Mouse (Mus musculus): ENCODE results near the gene Nhsl1. TPM values are rescaled to one million over a fixed set of nuclear protein-coding genes. Genes with fewer than 3 reads are reported as not detected.

Gene Nhsl1
- polyA plus RNA-seq, 1 experiment from 2014 or later, result 16.6 TPM

DNA sequence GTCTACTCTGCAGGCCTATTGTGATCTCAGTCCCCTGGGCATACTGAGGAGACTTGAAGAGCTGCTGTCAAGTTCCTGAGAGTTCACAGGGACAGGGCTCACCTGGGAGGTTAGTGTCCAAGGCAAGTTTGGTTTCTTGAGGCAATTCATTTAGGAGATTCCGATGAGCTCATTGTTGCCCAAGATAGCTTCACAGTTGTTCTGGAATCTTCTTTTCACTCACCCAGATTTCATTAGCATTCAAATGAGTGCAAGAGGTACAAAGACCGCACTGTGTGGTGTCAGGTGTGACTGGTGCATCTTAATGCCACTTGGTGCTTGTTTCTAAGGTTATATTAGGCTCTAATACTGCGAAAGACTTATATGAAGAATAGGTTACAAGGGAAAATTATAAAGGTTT lies 160.5 kb downstream of the Nhsl1 start:
- Histone ChIP-seq H3K36me3 (no peaks in the 10 kb centered on the region), H3K4me1 (peaks cover 39% of the 10 kb centered on the region), H3K4me2 (replicated peaks) (no peak overlapping the region), H3K27me3 (no peaks in the 10 kb centered on the region), H3K9ac (replicated peaks) (no peak overlapping the region), H3K9me3 (no peaks in the 10 kb centered on the region), H3K27ac (replicated peaks) (no peak overlapping the region), H3K4me3 (no peak overlapping the region)
- ATAC-seq (replicated peaks), result no peak
- WGBS, result 87% methylated on average over 3 of the region's 3 CpGs

DNA sequence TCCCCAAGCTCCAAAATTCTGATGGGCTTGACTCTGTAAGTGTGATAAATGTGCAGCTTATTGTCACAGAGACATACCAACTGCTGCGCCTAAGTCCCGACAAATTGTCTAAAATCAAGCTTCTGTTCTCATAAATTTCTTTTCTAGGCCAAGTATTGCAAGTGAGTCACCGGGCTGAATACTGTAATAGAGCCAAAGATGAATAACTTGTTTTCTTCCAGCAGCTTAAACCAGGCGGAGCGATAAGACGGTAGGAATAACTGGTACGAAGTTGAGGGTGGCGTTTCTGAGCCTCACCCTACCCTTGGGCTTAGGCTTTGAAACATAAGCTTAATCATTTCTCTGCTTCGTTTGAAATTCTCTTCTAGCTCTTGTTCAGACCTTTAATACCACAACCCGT lies 162.1 kb downstream of the Nhsl1 start:
- no peak for ATAC-seq (replicated peaks)
- Histone ChIP-seq H3K4me2 (replicated peaks) (no peak overlapping the region), H3K9me3 (no peaks in the 10 kb centered on the region), H3K4me3 (no peak overlapping the region), H3K27ac (replicated peaks) (no peak overlapping the region; the same call in 1 of the 2 replicates), H3K27me3 (no peaks in the 10 kb centered on the region), H3K36me3 (no peaks in the 10 kb centered on the region), H3K4me1 (peaks cover 32% of the 10 kb centered on the region), H3K9ac (replicated peaks) (no peak overlapping the region)
- WGBS, result 74% methylated on average over 10 of the region's 10 CpGs

DNA sequence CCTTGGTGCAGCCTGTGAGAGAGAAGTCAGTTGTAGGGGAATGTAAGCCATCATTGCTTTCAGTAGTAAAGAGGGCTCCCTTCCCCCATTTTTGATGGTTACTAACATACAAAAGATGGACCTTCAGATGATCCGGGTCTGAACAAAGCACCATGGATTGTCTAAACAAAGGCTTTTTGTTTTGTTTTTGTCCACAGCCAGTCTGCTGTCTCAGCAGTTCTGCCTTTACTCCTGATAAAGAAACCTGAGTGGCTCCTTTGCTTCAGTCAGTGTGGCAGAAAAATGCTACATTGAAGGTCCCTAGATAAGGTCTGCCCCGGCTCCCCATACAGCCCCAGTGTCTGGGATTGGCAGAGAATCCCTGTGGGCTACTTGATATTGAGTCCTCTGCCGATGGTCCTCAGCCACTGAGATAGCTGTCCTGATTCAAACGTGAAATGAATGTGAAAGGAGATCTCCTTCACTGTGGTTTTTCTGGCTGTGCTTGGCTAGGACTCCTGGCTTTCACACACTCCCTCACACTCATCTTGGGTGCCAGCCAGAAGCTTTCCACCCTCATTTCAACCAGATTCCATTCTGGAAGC lies 163.9 kb downstream of the Nhsl1 start:
- Histone ChIP-seq H3K27me3 (no peaks in the 10 kb centered on the region), H3K4me3 (no peak overlapping the region), H3K9me3 (no peaks in the 10 kb centered on the region), H3K36me3 (no peaks in the 10 kb centered on the region), H3K27ac (replicated peaks) (peak overlapping the region; percentile 83), H3K4me1 (peaks cover 31% of the 10 kb centered on the region), H3K9ac (replicated peaks) (no peak overlapping the region), H3K4me2 (replicated peaks) (peak overlapping the region; percentile 5; the same call in 1 of the 2 replicates)
- peak; percentile 68 for ATAC-seq (replicated peaks)
- WGBS, result 10% methylated on average over 4 of the region's 4 CpGs

DNA sequence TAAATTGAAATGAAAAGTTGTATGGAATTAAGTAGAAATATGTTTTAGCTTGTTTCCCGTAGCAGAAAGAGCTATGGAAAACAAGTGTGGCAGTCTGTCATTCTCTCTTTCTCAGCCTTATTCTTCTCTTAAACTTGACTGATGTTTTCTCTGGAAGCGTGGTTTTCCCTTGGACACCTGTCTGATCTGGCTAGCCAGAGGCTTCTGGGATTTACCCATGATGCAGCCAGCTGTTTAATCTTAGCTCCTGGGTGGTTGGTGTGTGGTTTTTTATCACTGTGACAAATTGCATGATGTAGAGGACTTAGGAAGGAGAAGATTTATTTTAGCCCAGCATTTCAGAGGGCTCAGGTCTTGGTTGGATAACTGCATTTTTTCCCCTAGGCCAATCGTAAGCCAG lies 164.9 kb downstream of the Nhsl1 start:
- no peak for ATAC-seq (replicated peaks)
- Histone ChIP-seq H3K36me3 (no peaks in the 10 kb centered on the region), H3K27me3 (no peaks in the 10 kb centered on the region), H3K27ac (replicated peaks) (0 out of 2 replicates have a peak overlapping the region, but pooled peaks have one; percentile 4), H3K4me1 (peaks cover 28% of the 10 kb centered on the region), H3K9ac (replicated peaks) (no peak overlapping the region), H3K4me3 (no peak overlapping the region), H3K4me2 (replicated peaks) (no peak overlapping the region), H3K9me3 (no peaks in the 10 kb centered on the region)
- WGBS, result 82% methylated on average over 3 of the region's 3 CpGs

DNA sequence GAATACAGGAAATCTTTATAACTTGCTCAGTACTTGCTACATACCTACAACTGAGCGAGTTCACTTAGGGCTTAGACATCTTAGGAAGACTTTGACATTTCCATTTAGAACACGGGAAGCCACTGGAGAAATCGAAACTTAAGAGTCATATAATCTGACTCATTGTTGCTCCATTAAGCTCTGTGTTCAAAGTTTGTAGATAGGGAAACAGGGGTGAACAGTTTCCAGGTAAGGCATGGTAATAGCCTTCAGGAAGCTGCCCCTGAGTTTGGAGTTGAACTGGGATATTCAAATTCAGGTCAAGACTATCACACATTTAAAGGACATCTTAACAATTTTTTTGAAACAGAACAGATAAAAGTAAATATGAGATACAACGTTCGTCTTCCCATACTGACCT lies 165.9 kb downstream of the Nhsl1 start:
- H3K4me1 ChIP-seq, result peaks cover 28% of the 10 kb centered on the region
- H3K27ac ChIP-seq (replicated peaks), result no peak overlapping the region
- no peak for ATAC-seq (replicated peaks)
- H3K9ac ChIP-seq (replicated peaks), result no peak overlapping the region
- no peak overlapping the region for H3K4me3 ChIP-seq
- H3K9me3 ChIP-seq, result no peaks in the 10 kb centered on the region
- no peaks in the 10 kb centered on the region for H3K27me3 ChIP-seq
- no peak overlapping the region for H3K4me2 ChIP-seq (replicated peaks)
- 97% methylated on average over 5 of the region's 5 CpGs for WGBS
- H3K36me3 ChIP-seq, result no peaks in the 10 kb centered on the region

DNA sequence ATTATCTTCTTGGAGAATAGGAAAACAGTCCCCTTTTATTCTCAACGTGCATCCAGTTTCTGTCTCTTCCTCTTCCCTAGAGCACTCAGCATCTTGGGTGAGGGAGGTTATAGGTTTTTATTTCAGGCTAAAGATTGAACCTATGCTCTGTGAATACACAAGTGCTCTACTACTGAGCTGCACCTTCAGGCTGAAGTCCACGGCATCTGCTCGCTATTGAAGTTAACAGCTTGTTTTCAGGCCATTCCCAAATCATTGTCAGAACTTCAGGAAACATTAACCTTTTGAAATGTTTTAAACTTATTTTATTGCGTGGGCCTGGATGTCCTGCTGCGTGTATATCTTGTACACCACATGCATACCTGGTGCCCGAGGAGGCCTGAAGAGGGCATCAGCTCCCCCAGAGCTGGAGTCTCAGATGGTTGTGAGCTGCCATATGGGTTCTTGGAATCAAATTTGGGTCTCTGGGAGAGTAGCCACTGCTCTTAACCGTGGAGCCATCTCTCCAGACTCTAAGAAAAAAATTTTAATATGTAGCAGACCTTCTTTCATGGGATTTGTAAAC lies 169.5 kb downstream of the Nhsl1 start:
- Histone ChIP-seq H3K36me3 (no peaks in the 10 kb centered on the region), H3K9me3 (no peaks in the 10 kb centered on the region), H3K9ac (replicated peaks) (no peak overlapping the region), H3K4me2 (replicated peaks) (no peak overlapping the region), H3K4me3 (no peak overlapping the region), H3K27ac (replicated peaks) (no peak overlapping the region), H3K4me1 (peaks cover 8% of the 10 kb centered on the region), H3K27me3 (no peaks in the 10 kb centered on the region)
- no peak for ATAC-seq (replicated peaks)
- 84% methylated on average over 7 of the region's 7 CpGs for WGBS

DNA sequence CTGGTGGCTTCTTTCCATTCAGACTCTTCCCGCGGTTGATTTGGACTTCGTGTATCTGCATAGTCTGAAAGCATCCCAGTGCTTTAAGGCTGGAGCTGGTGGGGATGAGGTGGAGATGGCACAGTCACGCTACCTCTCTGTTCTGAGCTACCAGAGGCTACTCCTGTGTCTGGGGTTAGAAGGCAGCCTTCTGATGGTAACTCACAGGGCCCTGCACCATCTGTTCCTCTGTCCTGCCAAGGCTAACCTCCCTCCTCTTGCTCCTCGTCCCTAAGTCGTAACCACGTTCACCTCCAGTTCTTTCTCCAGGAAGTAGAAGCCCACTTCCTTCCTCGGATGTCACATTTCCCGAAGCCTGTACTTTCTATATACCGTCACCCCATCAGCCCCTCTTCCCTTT lies 171.2 kb downstream of the Nhsl1 start:
- ATAC-seq (replicated peaks), result no peak
- H3K36me3 ChIP-seq, result no peaks in the 10 kb centered on the region
- no peaks in the 10 kb centered on the region for H3K4me1 ChIP-seq
- no peak overlapping the region for H3K4me3 ChIP-seq
- H3K9ac ChIP-seq (replicated peaks), result no peak overlapping the region
- 94% methylated on average over 10 of the region's 10 CpGs for WGBS
- no peak overlapping the region for H3K4me2 ChIP-seq (replicated peaks)
- no peak overlapping the region for H3K27ac ChIP-seq (replicated peaks)
- no peaks in the 10 kb centered on the region for H3K27me3 ChIP-seq
- no peaks in the 10 kb centered on the region for H3K9me3 ChIP-seq

DNA sequence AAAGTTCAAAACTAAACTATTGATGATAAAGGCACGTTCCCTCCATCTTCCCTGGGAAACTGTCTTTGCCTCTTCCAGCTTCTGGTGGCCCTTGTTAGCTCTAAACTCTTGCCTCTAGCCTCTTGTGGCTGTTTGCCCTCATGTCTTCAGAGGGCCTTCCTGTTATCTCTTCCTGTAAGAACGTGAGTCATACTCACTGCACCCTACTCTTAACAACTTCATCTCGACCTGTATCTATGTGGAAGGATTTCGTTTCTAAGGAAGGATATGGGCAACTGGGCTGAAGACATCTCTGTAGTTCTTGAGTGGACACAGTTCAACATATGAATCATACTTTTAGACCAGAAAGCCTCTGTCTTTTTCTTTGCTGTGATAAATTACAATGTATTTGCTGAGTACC lies 173.2 kb downstream of the Nhsl1 start:
- ATAC-seq (replicated peaks), result no peak
- H3K4me3 ChIP-seq, result no peak overlapping the region
- H3K27ac ChIP-seq (replicated peaks), result no peak overlapping the region
- no peak overlapping the region for H3K9ac ChIP-seq (replicated peaks)
- no peaks in the 10 kb centered on the region for H3K36me3 ChIP-seq
- 86% methylated on average over 4 of the region's 4 CpGs for WGBS
- H3K9me3 ChIP-seq, result no peaks in the 10 kb centered on the region
- 0 out of 2 replicates have a peak, but pooled peaks cover under 1% of the 10 kb centered on the region for H3K4me1 ChIP-seq
- H3K27me3 ChIP-seq, result no peaks in the 10 kb centered on the region
- no peak overlapping the region for H3K4me2 ChIP-seq (replicated peaks)

DNA sequence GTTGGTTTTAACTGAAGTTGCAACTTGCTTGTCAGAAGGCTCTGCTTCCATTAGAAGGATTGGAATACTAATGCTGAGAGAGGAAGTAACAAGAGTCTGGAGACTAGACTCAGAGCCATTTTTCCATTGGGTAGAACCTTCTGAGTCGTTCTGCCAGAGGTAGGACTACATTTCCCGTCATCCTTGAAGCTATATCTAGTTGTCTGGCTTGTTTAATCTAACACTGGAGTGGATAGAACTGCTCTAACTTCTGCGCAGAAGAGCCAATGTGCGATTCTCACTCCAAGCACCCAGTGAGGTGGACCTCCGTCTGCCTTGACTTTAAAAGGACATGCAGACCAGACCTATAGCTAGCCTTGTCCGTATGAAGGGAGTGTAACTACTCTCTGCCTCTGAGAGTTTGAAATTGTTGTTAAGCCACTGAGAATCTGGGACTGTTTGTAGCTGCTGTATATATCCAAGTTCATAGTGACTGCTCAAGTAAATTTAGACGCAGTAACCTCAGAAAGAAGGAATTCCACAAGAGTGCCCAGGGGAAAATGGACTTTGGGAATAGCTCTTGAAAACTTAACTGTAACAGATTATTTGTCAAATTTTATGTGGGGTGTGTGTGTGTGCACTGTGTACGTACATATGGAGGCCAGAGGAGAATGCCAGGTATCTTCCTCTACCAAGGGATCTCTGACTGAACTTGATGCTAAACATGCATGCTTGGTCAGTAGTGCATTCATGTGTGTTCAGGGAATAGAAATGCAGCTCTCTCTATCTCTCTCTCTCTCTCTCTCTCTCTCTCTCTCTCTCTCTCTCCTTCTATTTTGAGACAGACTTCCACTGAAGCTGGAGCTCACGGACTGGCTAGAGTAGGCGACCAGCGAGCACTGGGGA lies 174.5 kb downstream of the Nhsl1 start:
- no peak overlapping the region for H3K4me2 ChIP-seq (replicated peaks)

DNA sequence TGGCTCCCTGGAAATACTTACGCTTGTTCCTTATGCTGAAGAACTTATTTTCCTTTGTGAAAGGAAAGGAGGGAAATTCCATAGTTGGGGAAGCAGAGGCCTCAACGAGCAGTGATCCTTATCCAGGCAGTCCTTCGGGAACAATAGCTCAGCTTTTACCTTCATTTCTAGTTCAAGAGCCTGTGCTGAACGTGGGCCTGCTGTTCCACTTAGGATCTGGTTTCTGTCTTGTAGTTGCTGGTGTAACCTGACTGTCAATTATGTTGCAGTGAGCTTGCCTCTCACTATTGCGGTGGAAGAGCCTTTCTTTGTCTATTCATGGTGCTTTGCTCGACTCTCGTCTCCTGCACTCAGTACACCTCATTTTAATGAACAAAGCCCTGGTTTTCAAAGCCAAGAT lies 175.5 kb downstream of the Nhsl1 start:
- H3K27me3 ChIP-seq, result no peaks in the 10 kb centered on the region
- no peaks in the 10 kb centered on the region for H3K36me3 ChIP-seq
- H3K4me1 ChIP-seq, result 0 out of 2 replicates have a peak, but pooled peaks cover 3% of the 10 kb centered on the region
- H3K9me3 ChIP-seq, result no peaks in the 10 kb centered on the region
- no peak overlapping the region for H3K9ac ChIP-seq (replicated peaks)
- WGBS, result 30% methylated on average over 7 of the region's 7 CpGs
- no peak for ATAC-seq (replicated peaks)
- H3K4me2 ChIP-seq (replicated peaks), result no peak overlapping the region
- no peak overlapping the region for H3K4me3 ChIP-seq
- peak overlapping the region; percentile 14; the same call in 1 of the 2 replicates for H3K27ac ChIP-seq (replicated peaks)

More for the DNA sequence above, 174.5 kb downstream of the Nhsl1 start:
- no peak overlapping the region for H3K27ac ChIP-seq (replicated peaks)
- H3K36me3 ChIP-seq, result no peaks in the 10 kb centered on the region
- no peak overlapping the region for H3K9ac ChIP-seq (replicated peaks)
- ATAC-seq (replicated peaks), result no peak
- H3K4me1 ChIP-seq, result 0 out of 2 replicates have a peak, but pooled peaks cover 3% of the 10 kb centered on the region
- H3K4me3 ChIP-seq, result no peak overlapping the region
- 94% methylated on average over 11 of the region's 11 CpGs for WGBS
- no peaks in the 10 kb centered on the region for H3K9me3 ChIP-seq
- no peaks in the 10 kb centered on the region for H3K27me3 ChIP-seq

DNA sequence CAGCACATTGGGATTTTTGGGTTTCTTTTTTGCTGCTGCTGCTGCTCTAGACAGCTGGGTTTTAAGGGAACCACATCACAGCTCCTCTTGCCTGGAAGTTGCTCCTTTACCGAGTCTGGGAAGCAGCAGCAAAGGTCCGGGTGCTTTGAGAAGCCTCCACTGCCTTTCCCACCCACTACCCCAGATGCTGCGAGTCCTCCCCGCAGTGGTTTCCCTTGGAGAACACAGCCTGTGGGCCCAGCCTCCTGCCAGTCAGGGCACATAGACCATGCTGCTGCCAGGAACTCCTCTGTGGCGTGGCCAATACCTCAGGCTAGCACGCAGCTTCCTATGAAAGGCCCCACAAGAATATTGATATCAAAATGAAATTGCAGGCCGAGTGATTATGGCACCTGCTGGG lies 178.3 kb downstream of the Nhsl1 start:
- WGBS, result 71% methylated on average over 7 of the region's 7 CpGs
- 0 out of 2 replicates have a peak, but pooled peaks cover 3% of the 10 kb centered on the region for H3K4me1 ChIP-seq
- H3K4me3 ChIP-seq, result no peak overlapping the region
- H3K36me3 ChIP-seq, result no peaks in the 10 kb centered on the region
- H3K27me3 ChIP-seq, result no peaks in the 10 kb centered on the region
- no peak overlapping the region for H3K9ac ChIP-seq (replicated peaks)
- ATAC-seq (replicated peaks), result no peak
- no peaks in the 10 kb centered on the region for H3K9me3 ChIP-seq
- no peak overlapping the region for H3K27ac ChIP-seq (replicated peaks)
- no peak overlapping the region for H3K4me2 ChIP-seq (replicated peaks)

DNA sequence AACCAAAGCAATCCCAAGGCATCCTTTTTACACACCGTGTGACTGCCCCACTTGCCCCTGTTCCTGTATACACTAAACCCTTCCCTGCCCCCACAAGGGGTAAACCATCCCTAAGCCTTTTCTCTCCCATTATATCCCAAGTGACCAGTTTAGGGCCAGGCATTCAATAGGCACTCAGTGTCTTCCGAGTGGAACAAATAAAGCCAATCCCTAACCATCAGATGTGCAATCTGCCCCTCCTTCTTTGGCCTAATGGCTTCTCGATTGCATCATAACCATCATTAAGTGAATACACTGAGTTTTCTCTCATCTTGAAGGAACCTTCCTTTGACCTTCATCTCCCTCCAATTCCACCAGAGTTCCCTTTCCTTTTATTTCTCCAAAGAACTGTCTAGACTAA lies 183.2 kb downstream of the Nhsl1 start:
- no peak for ATAC-seq (replicated peaks)
- H3K9me3 ChIP-seq, result no peaks in the 10 kb centered on the region
- H3K36me3 ChIP-seq, result no peaks in the 10 kb centered on the region
- H3K9ac ChIP-seq (replicated peaks), result no peak overlapping the region
- H3K4me3 ChIP-seq, result no peak overlapping the region
- H3K4me2 ChIP-seq (replicated peaks), result no peak overlapping the region
- no peaks in the 10 kb centered on the region for H3K27me3 ChIP-seq
- WGBS, result 57% methylated on average over 3 of the region's 3 CpGs
- H3K27ac ChIP-seq (replicated peaks), result no peak overlapping the region
- H3K4me1 ChIP-seq, result peaks cover 22% of the 10 kb centered on the region
